Mouse (Mus musculus) cerebellum, adult 11 months (tissue): ENCODE measurements at regions not wholly inside any gene's neighbourhood (a gene's known extent, or its start where the extent isn't known, plus 50 kb on each side); places are given as distances from the start of the nearest gene placed in this dataset.
"Not testable (repeated sequence)": the region's sequence is repeated elsewhere in the genome, so short reads cannot be mapped to it uniquely, and the experiment has no call there.

Experiments used
- DNase-seq: peaks from one replicate; pipeline ENCODE4 v3.0.0; 2022

GRCm38 (mm10) chr9:33483541-33483846 lies 847.5 kb downstream of the Ets1 start:
- DNase-seq: no peak

- no peak for DNase-seq
These were observed 897.2 kb downstream of the Ets1 start for GRCm38 (mm10) chr9:33533101-33533810.

- DNase-seq: peak; percentile 33
These were observed 907.3 kb downstream of the Ets1 start for GRCm38 (mm10) chr9:33543301-33543700.

- DNase-seq: no peak
These were observed 910.2 kb downstream of the Ets1 start for GRCm38 (mm10) chr9:33546126-33546737.

- no peak for DNase-seq
These were observed 913.4 kb downstream of the Ets1 start for GRCm38 (mm10) chr9:33549395-33549794.

- peak; percentile 46 for DNase-seq
These were observed 913.7 kb upstream of the Kirrel3 start for GRCm38 (mm10) chr9:33571990-33572389.

- DNase-seq: no peak
These were observed 874.2 kb upstream of the Kirrel3 start for GRCm38 (mm10) chr9:33611511-33611910.

GRCm38 (mm10) chr9:33624378-33624777 lies 861.3 kb upstream of the Kirrel3 start:
- DNase-seq: no peak

- no peak for DNase-seq
These were observed 855.8 kb upstream of the Kirrel3 start for GRCm38 (mm10) chr9:33629731-33630473.

GRCm38 (mm10) chr9:33662978-33663377 lies 822.7 kb upstream of the Kirrel3 start:
- no peak for DNase-seq

- DNase-seq: peak; percentile 5
These were observed 804.6 kb upstream of the Kirrel3 start for GRCm38 (mm10) chr9:33681129-33681528.

GRCm38 (mm10) chr9:33691731-33692130 lies 794.0 kb upstream of the Kirrel3 start:
- no peak for DNase-seq

- DNase-seq: no peak
These were observed 768.1 kb upstream of the Kirrel3 start for GRCm38 (mm10) chr9:33717614-33718013.

GRCm38 (mm10) chr9:33724811-33725210 lies 760.9 kb upstream of the Kirrel3 start:
- peak; percentile 40 for DNase-seq

- not testable (repeated sequence) for DNase-seq
These were observed 757.6 kb upstream of the Kirrel3 start for GRCm38 (mm10) chr9:33728058-33728457.

GRCm38 (mm10) chr9:33760701-33761100 lies 725.0 kb upstream of the Kirrel3 start:
- DNase-seq: no peak

GRCm38 (mm10) chr9:33766235-33766634 lies 719.5 kb upstream of the Kirrel3 start:
- no peak for DNase-seq

- DNase-seq: no peak
These were observed 715.9 kb upstream of the Kirrel3 start for GRCm38 (mm10) chr9:33769811-33770210.

- no peak for DNase-seq
These were observed 711.5 kb upstream of the Kirrel3 start for GRCm38 (mm10) chr9:33774178-33774577.

GRCm38 (mm10) chr9:33790617-33791016 lies 695.1 kb upstream of the Kirrel3 start:
- peak; percentile 11 for DNase-seq

- DNase-seq: no peak
These were observed 685.4 kb upstream of the Kirrel3 start for GRCm38 (mm10) chr9:33800250-33800649.

- no peak for DNase-seq
These were observed 684.9 kb upstream of the Kirrel3 start for GRCm38 (mm10) chr9:33800763-33801162.

- DNase-seq: no peak
These were observed 670.8 kb upstream of the Kirrel3 start for GRCm38 (mm10) chr9:33814739-33815368.
